Mouse (Mus musculus) forelimb bud, embryonic 11.5 days (tissue): ENCODE data around the gene C1rb.
"Not testable (repeated sequence)": the region's sequence is repeated elsewhere in the genome, so short reads cannot be mapped to it uniquely, and the experiment has no call there.

Source experiments
- DNase-seq: peaks from one replicate; pipeline ENCODE4 v3.0.0-alpha.2; 2012; ENCODE audit warnings: low read depth, low spot score

The C1rb gene

DNA sequence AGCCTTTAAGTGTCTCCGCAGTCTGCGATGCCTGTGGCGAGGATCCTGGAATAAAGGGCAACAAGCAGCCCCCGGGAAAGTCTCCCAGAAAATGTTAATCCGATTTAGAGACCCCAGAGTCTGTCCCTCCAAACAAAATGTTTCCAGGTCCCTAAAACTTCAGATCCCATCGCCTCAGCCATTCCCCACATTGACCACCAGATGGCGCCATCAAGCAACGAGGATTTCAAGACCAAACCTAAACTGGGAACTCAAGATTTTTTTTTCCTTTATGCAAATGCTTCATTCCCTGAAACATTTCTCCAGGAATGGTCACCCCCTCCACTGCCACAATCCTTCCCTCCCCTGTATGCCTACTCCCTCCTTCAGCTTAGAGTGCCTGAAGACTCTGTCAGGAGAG lies at the start of gene C1rb:
TSS of gene C1rb (plus strand) at position 269 of the 400 bp plus-strand sequence.
- peak; percentile 81 for DNase-seq

DNA sequence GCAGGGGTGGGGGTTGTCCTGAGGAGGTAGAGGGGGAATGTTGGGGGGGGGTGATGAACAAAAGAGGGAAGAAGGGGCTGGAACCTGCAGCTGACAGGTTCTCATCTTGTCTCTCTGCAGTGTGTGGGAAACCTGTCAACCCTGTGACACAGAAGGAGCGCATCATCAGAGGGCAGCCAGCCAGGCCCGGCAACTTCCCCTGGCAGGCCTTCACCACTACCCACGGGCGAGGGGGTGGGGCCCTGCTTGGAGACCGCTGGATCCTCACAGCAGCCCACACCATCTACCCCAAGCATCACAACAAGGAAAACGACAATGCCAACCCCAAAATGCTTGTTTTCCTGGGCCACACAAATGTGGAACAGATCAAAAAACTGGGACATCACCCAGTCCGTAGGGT lies 48.0 kb upstream of the C1rb start:
- not testable (repeated sequence) for DNase-seq

DNA sequence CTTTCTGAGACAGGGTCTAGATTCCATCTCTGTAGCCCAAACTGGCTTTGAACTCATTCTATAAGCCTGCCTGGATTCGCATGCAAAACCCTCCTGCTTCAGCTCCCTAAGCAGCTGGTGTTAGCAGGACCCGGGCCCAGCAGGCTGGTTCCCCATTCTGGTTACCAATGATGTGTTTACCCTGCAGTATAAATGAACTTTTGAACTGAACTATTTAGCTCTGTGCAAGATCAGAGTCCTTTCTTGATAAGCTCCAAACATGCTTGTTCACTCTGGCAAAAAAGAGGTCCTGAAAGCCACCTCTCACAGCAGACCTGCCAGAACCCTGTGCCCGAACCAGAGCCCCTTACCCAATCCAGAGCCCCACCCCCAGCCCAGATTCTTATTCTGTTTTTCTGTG lies 42.2 kb upstream of the C1rb start:
- no peak for DNase-seq

DNA sequence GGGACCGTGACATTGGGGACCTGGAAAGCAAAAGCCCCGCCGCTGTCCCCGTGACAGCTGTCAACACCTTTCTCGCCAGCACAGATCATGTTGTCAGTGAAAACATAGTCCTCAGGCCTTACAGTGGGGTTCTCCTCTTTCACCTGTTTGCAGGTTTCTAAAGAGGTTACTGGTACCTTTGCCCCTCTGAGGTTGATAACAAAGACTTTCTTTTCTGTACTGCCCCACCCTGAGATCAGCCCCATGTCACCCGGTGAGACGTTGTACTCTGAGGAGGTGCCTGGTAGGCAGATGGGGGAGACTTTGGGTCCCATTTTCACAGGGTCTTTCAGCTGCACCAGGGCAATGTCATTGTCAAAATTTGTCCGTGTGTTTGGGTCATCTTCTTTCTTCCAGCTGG lies 39.0 kb upstream of the C1rb start:
- DNase-seq: no peak

DNA sequence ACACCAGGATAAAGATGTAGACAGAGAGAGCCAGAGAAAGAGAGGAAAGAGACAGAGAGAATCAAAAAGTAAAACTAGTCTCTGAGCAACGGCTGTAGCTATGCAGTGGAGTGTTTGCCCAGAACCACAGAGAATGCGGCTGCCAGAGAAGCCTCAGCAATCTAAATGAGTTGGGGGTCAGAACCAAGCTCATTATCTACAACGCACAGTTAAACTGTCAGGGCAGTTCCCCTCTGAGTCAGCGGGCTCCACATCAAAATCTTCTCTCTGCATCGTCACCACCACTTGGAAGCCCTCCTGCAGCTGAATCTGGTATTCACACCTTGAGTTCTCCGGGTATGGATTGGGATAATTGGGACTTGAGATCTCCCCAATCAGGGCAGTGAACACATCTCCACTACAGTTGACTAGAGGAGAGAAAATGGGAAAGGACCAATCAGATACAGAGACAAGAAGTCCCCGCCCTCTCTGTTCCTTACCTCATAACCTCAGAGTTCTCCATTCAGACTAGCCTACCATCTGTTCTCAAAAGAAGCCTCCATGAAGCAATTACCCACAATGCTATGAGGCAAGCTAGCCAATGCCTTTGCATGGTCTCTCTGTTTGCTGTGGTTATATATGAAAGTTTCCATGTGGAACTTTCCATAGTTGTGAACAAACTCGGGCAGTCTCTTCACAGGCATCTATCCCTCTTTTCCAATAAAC lies 33.8 kb upstream of the C1rb start:
- not testable (repeated sequence) for DNase-seq

DNA sequence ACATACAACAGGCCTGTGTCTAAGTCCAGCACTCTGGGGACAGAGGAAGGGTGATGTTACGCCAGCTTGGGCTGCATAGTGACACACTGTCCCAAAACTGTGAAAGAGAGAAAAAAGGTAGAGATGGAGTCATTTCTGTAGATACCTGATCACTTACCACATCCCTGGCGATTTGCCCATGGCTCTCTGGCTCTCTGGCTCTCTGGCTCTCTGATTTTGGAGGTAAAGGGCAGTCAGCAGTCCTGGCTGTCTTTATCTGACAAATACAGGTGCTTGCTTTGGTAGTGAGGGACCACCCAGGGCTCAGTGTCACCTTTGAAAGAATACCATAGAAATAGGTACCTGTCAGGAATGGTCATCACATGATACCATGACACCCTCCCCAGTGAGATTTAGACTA lies 28.9 kb upstream of the C1rb start:
- DNase-seq: not testable (repeated sequence)

DNA sequence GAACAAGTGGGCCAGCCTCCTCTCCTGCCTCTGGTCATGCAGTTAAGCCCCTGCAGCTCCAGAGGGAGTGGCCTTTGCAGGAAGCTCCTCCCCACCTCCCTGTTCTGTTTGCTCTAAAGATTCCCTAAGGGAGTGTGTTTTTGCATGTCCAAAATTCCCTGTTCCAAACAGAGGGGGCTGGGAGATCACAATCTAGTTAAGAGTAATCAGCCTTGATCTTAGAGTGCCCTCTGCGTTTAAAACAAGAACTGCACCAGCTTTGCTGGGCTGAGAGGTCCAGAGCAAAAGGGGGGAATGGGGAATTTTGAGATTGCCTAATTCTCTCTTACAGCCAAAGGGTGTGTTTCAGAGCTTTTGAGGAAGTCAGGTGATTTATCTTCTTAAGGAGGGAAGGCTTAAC lies 27.8 kb upstream of the C1rb start, which contains the start of gene C1s1:
TSS of gene C1s1 (minus strand) at position 76 of the 400 bp plus-strand sequence.
- DNase-seq: peak; percentile 24

DNA sequence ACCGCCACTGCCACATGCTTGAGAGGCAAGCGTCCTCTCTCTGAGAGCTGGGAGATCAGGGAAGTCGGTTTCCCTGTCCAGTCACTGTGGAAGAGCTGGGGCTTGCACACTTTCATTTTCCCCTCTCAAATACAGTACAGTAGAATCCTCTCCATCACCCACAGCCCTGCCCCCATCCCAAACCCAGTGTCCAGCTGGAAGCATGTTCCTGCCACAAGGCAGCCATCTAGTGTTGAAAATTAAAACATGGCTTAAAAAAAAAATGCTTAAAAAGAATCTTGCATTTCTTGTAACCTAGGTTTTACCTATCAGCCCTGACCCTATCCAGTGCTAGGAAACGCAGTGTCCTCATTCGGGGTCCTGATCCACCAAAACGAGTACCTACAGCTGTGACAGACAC lies 25.6 kb upstream of the C1rb start:
- no peak for DNase-seq

DNA sequence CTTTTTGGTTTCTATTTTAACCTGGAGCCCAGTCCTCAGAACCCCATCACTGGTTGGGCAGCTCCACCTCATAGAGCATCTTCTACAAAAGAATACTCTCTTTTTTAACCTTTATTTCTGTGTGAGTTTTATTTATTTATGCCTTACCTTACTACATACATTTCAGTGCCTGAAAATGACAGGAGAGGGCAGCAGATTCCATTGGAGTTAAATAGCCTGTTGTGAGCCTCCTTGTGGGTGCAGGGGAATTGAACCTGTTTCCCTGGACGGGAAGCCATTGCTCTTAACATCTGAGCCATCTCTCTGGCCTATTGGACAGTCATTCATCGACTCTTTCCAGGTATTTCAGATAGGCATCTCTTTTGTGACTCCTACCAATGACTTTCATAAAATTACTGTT lies 24.7 kb upstream of the C1rb start:
- DNase-seq: no peak

DNA sequence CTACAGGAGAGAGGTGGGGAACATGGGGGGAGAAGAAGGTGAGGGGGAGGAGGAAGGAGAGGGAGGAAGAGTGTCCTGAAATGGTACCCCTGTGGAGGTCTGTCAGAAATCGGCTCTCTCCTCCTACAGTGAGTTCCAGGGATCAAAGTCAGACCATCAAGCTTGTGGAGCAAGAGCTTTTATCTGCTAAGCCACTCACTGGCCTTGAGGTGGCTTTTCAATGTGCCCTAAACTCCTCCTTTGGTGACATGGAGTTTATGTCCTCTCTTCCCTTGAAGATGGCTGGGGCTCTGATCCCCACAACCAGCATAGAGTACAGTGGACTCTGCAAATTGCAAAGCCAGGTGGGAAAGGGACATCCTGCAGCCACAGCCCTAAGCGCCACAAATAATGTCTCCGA lies 22.1 kb upstream of the C1rb start:
- DNase-seq: not testable (repeated sequence)

DNA sequence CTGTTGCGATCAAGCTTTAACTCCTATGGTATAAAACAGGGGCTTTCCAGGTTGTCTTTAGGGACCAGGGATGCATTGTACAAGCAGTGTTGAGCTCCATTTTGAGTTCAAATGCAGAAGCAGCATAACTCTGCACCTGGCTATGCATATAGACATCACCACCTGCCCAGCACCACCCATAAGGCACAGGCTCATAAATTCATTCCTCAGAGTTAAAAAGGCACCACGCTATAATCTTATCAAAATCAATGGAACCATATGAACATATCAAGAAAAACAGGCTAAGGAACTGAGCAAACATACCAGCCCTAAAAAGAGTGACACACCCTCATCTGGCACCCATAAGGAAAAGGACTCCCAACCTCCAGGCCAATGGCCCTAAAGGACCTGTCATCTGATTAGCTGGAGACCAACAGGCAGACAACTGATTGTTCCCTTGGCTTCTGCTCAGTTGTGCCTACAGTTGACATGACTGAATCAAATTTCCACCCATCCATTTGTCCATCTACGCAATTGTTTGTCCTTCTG lies 21.0 kb upstream of the C1rb start:
- no peak for DNase-seq

DNA sequence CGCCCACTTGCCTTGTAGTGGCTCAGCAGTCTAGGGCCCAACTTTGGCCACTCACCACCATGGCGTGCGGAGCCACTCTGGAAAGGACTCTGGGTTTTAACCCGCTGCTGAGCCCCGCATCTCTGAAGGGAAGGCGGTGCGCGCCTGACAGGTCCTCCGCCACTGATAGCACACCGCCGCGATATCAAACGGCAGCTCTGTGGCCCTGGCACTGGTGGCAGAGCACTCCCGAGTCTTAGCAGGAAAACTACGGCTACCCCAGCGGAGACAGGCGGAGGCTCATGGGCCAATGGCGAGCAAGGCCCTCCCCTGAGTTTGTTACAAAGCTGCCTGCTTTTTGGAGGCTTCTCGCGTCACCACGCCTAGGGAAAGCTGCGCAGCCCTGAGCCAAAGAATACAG lies 17.3 kb upstream of the C1rb start:
- no peak for DNase-seq

DNA sequence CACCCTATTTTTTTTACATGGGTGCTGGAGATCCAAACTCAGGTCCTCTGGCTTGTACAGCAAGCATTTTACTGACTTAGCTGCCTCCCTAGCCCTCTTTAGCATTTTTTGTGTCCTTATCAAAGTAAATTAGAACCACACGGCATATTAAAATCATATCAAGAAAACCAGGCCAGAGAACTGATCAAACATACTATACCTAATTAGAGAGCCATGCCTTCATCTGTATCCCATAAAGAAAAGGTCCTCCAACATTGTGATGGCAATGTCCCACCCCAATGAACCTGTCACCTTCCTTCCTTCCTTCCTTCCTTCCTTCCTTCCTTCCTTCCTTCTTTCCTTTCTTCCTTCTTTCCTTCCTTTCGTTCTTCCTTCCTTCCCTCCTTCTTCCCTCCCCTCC lies 14.1 kb upstream of the C1rb start:
- DNase-seq: not testable (repeated sequence)

DNA sequence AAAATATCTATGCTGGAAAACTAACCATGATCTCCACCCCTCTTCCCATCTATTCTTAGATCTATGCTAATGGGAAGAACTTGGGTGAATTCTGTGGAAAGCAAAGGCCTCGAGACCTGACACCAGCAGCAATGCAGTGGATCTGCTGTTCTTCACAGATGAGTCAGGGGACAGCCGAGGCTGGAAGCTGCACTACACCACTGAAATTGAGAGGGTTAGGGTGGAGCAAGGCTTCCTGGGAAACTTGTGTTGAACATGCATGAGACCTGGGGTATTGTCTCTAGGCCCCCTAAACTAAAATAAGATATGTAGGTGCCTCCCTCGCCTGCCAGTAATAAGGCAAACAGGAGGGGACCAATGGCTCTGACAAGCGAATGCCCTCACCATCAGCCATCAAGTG lies 8.9 kb upstream of the C1rb start:
- DNase-seq: not testable (repeated sequence)

DNA sequence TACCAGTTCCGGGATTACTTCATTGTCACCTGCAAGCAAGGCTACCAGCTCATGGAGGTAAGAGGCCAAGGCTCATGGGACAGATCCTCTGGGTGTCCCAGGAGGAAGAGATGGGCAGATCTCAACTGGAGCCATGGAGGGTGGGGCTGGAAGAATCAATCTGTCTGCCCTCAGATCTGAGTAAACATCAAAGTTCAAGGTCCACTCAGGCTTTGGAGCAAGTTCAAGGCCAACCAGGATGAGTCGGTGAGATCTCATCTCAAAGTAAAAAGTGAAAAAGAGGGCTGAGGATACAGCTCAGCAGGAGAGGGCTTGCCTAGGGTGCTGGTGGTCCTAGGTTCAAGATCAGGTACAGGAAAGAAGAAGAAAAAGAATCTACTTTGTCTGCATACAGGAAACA lies 8.5 kb upstream of the C1rb start:
- not testable (repeated sequence) for DNase-seq

DNA sequence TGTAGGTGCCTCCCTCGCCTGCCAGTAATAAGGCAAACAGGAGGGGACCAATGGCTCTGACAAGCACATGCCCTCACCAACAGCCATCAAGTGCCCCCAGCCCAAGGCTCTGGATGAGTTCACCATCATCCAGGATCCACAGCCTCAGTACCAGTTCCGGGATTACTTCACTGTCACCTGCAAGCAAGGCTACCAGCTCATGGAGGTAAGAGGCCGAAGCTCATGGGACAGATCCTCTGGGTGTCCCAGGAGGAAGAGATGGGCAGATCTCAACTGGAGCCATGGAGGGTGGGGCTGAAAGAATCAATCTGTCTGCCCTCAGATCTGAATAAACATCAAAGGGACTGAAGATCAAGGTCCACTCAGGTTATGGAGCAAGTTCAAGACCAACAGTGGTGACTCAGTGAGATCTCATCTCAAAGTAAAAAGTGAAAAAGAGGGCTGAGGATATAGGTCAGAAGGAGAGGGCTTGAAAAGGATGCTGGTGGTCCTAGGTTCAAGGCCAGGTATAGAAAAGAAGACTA lies 5.1 kb downstream of the C1rb start:
- not testable (repeated sequence) for DNase-seq

DNA sequence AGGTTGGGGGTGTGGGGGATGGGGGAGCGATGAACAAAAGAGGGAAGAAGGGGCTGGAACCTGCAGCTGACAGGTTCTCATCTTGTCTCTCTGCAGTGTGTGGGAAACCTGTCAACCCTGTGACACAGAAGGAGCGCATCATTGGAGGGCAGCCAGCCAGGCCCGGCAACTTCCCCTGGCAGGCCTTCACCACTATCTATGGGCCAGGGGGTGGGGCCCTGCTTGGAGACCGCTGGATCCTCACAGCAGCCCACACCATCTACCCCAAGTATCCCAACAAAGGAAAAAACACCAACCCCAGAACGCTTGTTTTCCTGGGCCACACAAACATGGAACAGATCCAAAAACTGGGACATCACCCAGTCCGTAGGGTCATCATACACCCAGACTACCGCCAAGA lies 10.1 kb downstream of the C1rb start:
- DNase-seq: not testable (repeated sequence)

DNA sequence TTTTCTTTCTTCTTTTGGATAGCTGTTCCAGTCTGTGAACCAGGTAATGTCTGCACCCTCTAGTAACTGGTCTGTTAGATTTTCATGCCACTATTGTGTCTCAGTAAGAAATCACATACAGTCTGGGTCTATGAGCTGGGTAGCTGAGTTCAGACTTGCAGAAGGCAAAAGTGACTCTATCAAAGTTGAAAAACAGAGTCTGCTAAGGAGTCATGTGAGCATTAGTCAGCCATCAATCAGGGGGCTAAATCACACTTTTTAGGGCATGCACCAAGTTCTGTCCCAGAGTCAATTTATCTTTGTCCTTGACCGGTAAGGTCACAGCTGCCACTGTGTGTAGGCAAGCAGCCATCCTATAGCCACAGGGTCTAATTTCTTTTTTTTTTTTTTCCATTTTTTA lies 12.1 kb downstream of the C1rb start:
- DNase-seq: no peak

DNA sequence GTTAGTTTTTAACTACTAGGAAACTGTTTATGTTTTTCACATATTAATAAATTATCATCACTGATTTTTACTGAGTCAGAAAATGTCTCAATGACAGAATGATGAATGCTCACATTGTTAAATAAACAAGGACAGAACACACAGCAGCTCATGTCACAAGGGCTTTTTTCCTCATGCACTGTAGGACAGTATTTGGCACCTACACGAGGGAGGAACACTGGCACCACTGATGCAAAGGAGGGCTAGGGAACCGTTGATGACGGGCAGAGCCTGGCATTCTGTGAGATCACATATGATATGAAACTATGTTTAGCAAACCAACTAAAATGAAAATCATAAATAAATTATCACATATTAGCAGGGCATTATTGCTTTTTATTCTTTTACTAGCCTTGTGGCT lies 14.8 kb downstream of the C1rb start:
- DNase-seq: no peak

DNA sequence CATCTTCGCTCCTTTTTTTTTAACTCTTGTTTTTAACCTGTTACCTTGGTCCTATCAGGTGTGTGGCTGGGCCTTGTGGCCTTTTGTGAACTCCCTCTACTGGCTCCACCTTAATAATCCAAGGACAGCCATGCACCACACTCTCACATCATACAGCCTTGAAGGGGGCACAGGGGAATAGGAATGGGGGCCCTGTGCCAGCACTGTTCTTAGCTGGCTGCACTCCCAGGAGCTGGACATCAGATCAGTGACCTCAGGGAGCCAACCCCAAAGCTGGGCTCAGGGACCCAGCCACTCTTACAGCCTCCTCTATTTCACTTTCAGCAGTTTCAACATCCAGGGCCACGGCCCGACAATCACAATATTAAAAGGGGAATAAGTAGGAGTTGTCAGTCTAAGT lies 15.7 kb downstream of the C1rb start:
- no peak for DNase-seq

DNA sequence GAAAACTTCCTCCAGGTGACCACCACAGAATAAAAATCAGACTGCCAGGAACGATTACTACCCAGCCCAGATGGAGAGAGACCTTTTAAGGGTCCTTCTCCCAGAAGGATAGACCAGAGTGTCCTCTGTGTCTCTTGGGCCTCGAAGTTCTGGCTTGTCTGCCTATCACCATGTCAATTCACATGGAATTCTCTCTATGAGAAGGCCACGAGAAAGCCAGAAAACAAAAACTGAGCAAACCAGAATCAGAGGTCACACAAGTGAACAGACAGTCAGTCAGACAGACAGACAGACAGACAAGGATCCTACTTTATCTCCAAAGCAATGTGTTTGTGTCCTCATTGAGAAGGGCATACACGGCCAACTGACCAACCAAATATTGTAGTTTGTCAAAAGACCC lies 16.2 kb downstream of the C1rb start:
- DNase-seq: no peak

DNA sequence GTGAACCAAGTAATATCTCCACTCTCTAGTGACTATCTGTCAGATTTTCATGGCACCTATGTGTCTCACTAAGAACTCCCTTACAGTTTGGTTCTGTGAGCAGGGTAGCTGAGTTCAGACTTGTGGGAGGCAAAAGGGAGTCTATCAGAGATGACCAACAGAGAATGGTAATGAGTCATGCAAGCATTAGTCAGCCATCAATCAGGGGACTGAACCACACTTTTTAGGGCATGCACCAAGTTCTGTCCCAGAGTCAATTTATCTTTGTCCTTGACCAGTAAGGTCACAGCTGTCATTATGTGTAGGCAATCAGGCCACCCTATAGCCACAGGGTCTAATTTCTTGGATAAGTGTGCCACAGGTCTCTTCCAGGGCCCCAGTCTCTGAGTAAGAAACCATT lies 18.7 kb downstream of the C1rb start:
- DNase-seq: no peak

DNA sequence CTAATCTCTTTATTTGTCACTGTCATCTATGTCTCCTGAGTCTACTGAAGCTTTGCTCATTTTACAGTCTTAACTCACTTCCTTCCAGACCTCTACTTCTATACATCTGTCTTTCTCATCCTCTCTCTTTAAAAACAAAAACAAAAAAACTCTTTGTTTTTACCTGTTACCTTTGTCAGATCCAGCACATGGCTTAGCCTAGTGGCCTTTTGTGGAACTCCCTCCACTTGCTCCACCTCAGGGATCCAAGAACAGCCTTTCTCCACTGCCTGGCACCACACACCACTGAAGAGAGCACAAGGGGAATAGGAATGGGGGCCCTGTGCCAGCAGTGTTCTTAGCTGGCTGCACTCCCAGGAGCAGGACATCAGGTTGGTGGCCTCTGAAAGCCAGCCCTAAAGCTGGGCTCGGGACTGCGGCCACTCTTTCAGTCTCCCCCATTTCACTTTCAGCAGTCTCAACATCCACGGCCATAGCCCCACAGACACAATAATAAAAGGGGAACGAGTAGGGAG lies 22.1 kb downstream of the C1rb start:
- DNase-seq: no peak
